Mouse (Mus musculus) liver, adult 2 months (tissue): ENCODE measurements around the gene Snx15. TPM values are rescaled to one million over a fixed set of nuclear protein-coding genes. Genes with fewer than 3 reads are reported as not detected.
"Not testable (repeated sequence)": the region's sequence is repeated elsewhere in the genome, so short reads cannot be mapped to it uniquely, and the experiment has no call there.

Experiments
- DNase-seq: peaks from one replicate; pipeline ENCODE4 v3.0.0-alpha.2; 2011; ENCODE audit warnings: low read depth, low spot score; ENCODE audit errors: extremely low read depth
- H3K27ac ChIP-seq: fragments of 200-500 bp; replicated peaks from 2 replicates; pipeline ENCODE4 v1.5.1; 2012; ENCODE audit warnings: low read depth, mild to moderate bottlenecking, control low read depth, inconsistent platforms, low read length; ENCODE audit not compliant: insufficient read depth
- H3K27me3 ChIP-seq: fragments of 200-500 bp; 2 replicates; pipeline ENCODE4 v1.6.1; 2012; ENCODE audit warnings: mild to moderate bottlenecking, moderate library complexity, low read length, inconsistent platforms; ENCODE audit not compliant: control insufficient read depth, insufficient read depth
- H3K36me3 ChIP-seq: fragments of 200-500 bp; 2 replicates; pipeline ENCODE4 v1.6.1; 2012; ENCODE audit warnings: low read length, inconsistent platforms; ENCODE audit not compliant: control insufficient read depth, insufficient read depth
- H3K4me1 ChIP-seq: fragments of 200-500 bp; 2 replicates; pipeline ENCODE4 v1.6.1; 2011; ENCODE audit warnings: low read length; ENCODE audit not compliant: control insufficient read depth, insufficient read depth
- H3K4me3 ChIP-seq: fragments of 200-500 bp; 2 replicates; pipeline ENCODE4 v1.5.1; 2011; ENCODE audit warnings: low read depth, mild to moderate bottlenecking, control low read depth, low read length, moderate library complexity; ENCODE audit not compliant: insufficient read depth
- H3K79me2 ChIP-seq: fragments of 200-500 bp; 2 replicates; pipeline ENCODE4 v1.6.1; 2012; ENCODE audit warnings: inconsistent platforms, mild to moderate bottlenecking, low read length, moderate library complexity; ENCODE audit not compliant: control insufficient read depth, insufficient read depth
- H3K9ac ChIP-seq: fragments of 200-500 bp; 2 replicates; pipeline ENCODE4 v1.6.1; 2012; ENCODE audit warnings: low read depth, mild to moderate bottlenecking, control low read depth, inconsistent platforms, low read length
- CTCF ChIP-seq: fragments of 200-500 bp; IDR thresholded peaks from 2 replicates; pipeline ENCODE4 v1.5.1; 2011; ENCODE audit warnings: low read depth, low read length, control low read depth
- POLR2A ChIP-seq: fragments of 200-500 bp; IDR thresholded peaks from 2 replicates; pipeline ENCODE4 v1.6.1; 2011; ENCODE audit warnings: low read length, control low read depth; ENCODE audit not compliant: insufficient read depth; ENCODE audit errors: extremely low read depth
- WGBS: fragments of 180-500 bp; shearing (Covaris S2); methylation state at CpG from one replicate; pipeline ENCODE4 v1.1.7; 2018; 5-methylcytosine and 5-hydroxymethylcytosine counted together
- polyA plus RNA-seq: library from polyadenylated mRNA; depleted of rRNA; stranded (reverse); fragments of >200 nt; gene quantifications from 2 replicates; pipeline ENCODE4 v1.2.3, GENCODE M21; 2012
- total RNA-seq: library from RNA; depleted of rRNA; stranded (reverse); fragments of >200 nt; gene quantifications from 2 replicates; pipeline ENCODE4 v1.2.3, GENCODE M21; 2014

The Snx15 gene
- total and polyA plus RNA-seq, 2 experiments: 7.2 to 20.5 TPM

- Histone ChIP-seq H3K9ac (no peak overlapping the region), H3K36me3 (peaks cover 2% of the 10 kb centered on the region; the same call in 1 of the 2 replicates), H3K27me3 (no peaks in the 10 kb centered on the region), H3K27ac (no peak overlapping the region), H3K4me1 (no peaks in the 10 kb centered on the region), H3K79me2 (no peaks in the 10 kb centered on the region), H3K4me3 (no peak overlapping the region)
- WGBS: 95% methylated on average over 6 of the region's 6 CpGs
- TF ChIP-seq POLR2A: no peak
- TF ChIP-seq CTCF: no peak
- no peak for DNase-seq
Observed at GRCm38 (mm10) chr19:6139701-6140100, 11.6 kb upstream of the Snx15 start.

GRCm38 (mm10) chr19:6136397-6136796 is 8.3 kb upstream of the Snx15 start:
- TF ChIP-seq POLR2A (no peak), CTCF (no peak)
- Histone ChIP-seq H3K4me3 (no peak overlapping the region), H3K27ac (no peak overlapping the region), H3K36me3 (peaks cover 2% of the 10 kb centered on the region; the same call in 1 of the 2 replicates), H3K27me3 (no peaks in the 10 kb centered on the region), H3K9ac (no peak overlapping the region), H3K4me1 (no peaks in the 10 kb centered on the region), H3K79me2 (no peaks in the 10 kb centered on the region)
- WGBS: 77% methylated on average over 3 of the region's 3 CpGs
- DNase-seq: no peak

- H3K4me3 ChIP-seq, H3K79me2 ChIP-seq, H3K27ac ChIP-seq, H3K36me3 ChIP-seq, DNase-seq, H3K9ac ChIP-seq, H3K4me1 ChIP-seq, H3K27me3 ChIP-seq: not testable (repeated sequence)
- 42% methylated on average over 1 of the region's 1 CpGs for WGBS
Observed at GRCm38 (mm10) chr19:6133197-6133596, 5.1 kb upstream of the Snx15 start.

GRCm38 (mm10) chr19:6132171-6132827 is 4.2 kb upstream of the Snx15 start:
- H3K4me3 ChIP-seq: no peak overlapping the region
- no peak overlapping the region for H3K27ac ChIP-seq
- H3K27me3 ChIP-seq: no peaks in the 10 kb centered on the region
- no peak for DNase-seq
- H3K79me2 ChIP-seq: no peaks in the 10 kb centered on the region
- no peak for TF ChIP-seq POLR2A
- TF ChIP-seq CTCF: no peak
- WGBS: 82% methylated on average over 7 of the region's 7 CpGs
- peaks cover 2% of the 10 kb centered on the region; the same call in 1 of the 2 replicates for H3K36me3 ChIP-seq
- H3K4me1 ChIP-seq: no peaks in the 10 kb centered on the region
- no peak overlapping the region for H3K9ac ChIP-seq

GRCm38 (mm10) chr19:6130414-6131128 is 2.5 kb upstream of the Snx15 start:
- H3K4me3 ChIP-seq, H3K9ac ChIP-seq, H3K4me1 ChIP-seq, H3K27me3 ChIP-seq, H3K27ac ChIP-seq, H3K36me3 ChIP-seq, DNase-seq, H3K79me2 ChIP-seq: not testable (repeated sequence)
- 83% methylated on average over 7 of the region's 7 CpGs for WGBS
